Mouse (Mus musculus): ENCODE measurements around the gene Dguok.

The Dguok gene

GRCm38 (mm10) chr6:83432966-83433365 is 73.8 kb downstream of the Dguok start:
- in situ Hi-C loops (cut with MboI) = no loop called here

All from mature B cell (primary cell).